Mouse (Mus musculus) liver, embryonic 15.5 days (tissue): Measurements from ENCODE around the gene Gabbr2. TPM values are rescaled to one million over a fixed set of nuclear protein-coding genes. Genes with fewer than 3 reads are reported as not detected.

Source experiments
- ATAC-seq: fragments of 200-750 bp; cut with Nextera tagmentation; 2 replicates; pipeline ENCODE4 v1.8.0; 2017; ENCODE audit warnings: moderate number of reproducible peaks, mild to moderate bottlenecking, moderate library complexity; ENCODE audit not compliant: insufficient read depth
- H3K27ac ChIP-seq: fragments of 300-500 bp; sonication (generic); replicated peaks from 2 replicates; pipeline ENCODE4 v1.5.1; 2015; ENCODE audit warnings: mild to moderate bottlenecking, inconsistent platforms
- H3K27me3 ChIP-seq: fragments of 300-500 bp; sonication (generic); 2 replicates; pipeline ENCODE4 v1.6.1; 2015; ENCODE audit warnings: mild to moderate bottlenecking, inconsistent platforms
- H3K36me3 ChIP-seq: fragments of 300-500 bp; sonication (generic); replicated peaks from 2 replicates; pipeline ENCODE4 v1.6.1; 2015; ENCODE audit warnings: moderate library complexity, mild to moderate bottlenecking, inconsistent platforms
- H3K4me1 ChIP-seq: fragments of 300-500 bp; sonication (generic); replicated peaks from 2 replicates; pipeline ENCODE4 v1.6.1; 2015; ENCODE audit warnings: inconsistent platforms
- H3K4me2 ChIP-seq: fragments of 300-500 bp; sonication (generic); 2 replicates; pipeline ENCODE4 v1.6.1; 2015; ENCODE audit warnings: moderate library complexity, mild to moderate bottlenecking, inconsistent platforms
- H3K4me3 ChIP-seq: fragments of 300-500 bp; sonication (generic); replicated peaks from 2 replicates; pipeline ENCODE4 v1.5.1; 2015; ENCODE audit warnings: mild to moderate bottlenecking, inconsistent platforms
- H3K9ac ChIP-seq: fragments of 300-500 bp; sonication (generic); 2 replicates; pipeline ENCODE4 v1.6.1; 2015; ENCODE audit warnings: moderate library complexity, mild to moderate bottlenecking, inconsistent platforms
- H3K9me3 ChIP-seq: fragments of 300-500 bp; sonication (generic); replicated peaks from 2 replicates; pipeline ENCODE4 v1.6.1; 2016; ENCODE audit warnings: inconsistent platforms
- WGBS: fragments of 180-500 bp; shearing (Covaris S2); methylation state at CpG from one replicate; pipeline ENCODE4 v1.1.7; 2015; ENCODE audit warnings: mixed read lengths; ENCODE audit not compliant: insufficient replicate concordance; 5-methylcytosine and 5-hydroxymethylcytosine counted together
- polyA plus RNA-seq: library from polyadenylated mRNA; unstranded; fragments of >200 nt; fragmentation: Nextera tagmentation; extraction: Ambion mirVana; gene quantifications from 2 replicates; pipeline ENCODE4 v1.2.1, GENCODE M21; 2015

Gabbr2 gene
- polyA plus RNA-seq, 1 experiment from 2014 or later, result 0.02 TPM

DNA sequence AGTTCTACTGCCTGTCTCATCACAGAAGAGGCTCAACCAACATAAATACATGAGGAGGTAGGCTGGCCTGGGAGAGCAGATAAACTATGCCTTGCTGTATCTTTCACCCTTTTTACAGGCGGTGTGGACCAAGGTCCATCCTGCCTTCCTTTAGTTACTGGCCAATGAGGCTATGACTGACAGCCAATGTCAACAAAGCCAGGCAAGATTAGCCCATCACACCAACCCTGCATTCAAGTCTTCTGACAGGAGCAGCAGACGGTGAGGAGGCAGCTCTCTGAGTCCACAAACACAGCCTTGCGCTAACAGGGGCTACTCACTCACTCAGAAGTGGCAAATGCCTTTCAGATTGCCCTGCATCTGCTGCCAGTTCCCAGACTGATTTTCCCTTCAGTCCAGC, 3.4 kb downstream of the Gabbr2 start:
- WGBS, result 44% methylated on average over 3 of the region's 3 CpGs
- no peak overlapping the region for H3K27ac ChIP-seq

DNA sequence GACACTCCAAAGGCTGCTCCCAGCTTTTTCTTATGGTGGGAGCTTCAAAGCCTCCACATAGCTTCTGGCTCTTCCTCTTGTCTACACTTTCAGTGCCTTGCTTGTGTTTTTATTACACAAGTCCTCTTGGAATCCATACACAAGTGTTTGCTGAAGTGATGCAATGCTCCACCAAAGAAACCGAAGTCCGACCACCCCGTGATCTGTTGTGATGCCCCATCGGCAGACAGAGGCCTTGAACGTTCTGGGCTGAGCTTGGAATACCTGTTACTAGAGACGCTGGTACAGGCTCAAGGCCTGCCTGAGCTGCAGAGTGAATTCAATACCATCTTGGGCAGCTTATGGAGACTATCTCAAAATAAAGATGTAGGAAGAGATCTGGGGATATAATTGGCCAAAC, 3.9 kb downstream of the Gabbr2 start:
- no peak overlapping the region for H3K27ac ChIP-seq
- 56% methylated on average over 6 of the region's 6 CpGs for WGBS
- no peaks in the 10 kb centered on the region for H3K9me3 ChIP-seq
- peaks cover 47% of the 10 kb centered on the region for H3K27me3 ChIP-seq
- 0 out of 2 replicates have a peak, but pooled peaks cover 2% of the 10 kb centered on the region for H3K4me1 ChIP-seq
- no peaks in the 10 kb centered on the region for H3K36me3 ChIP-seq
- no peak overlapping the region for H3K9ac ChIP-seq
- H3K4me2 ChIP-seq, result no peak overlapping the region
- no peak overlapping the region for H3K4me3 ChIP-seq
- ATAC-seq, result 0 out of 2 replicates have a peak, but pooled peaks have one; percentile 40

More for the DNA sequence above, 3.4 kb downstream of the Gabbr2 start:
- H3K4me3 ChIP-seq, result no peak overlapping the region
- H3K27me3 ChIP-seq, result peaks cover 52% of the 10 kb centered on the region
- no peak overlapping the region for H3K4me2 ChIP-seq
- H3K9ac ChIP-seq, result no peak overlapping the region
- peak; percentile 66 for ATAC-seq
- H3K9me3 ChIP-seq, result no peaks in the 10 kb centered on the region
- no peaks in the 10 kb centered on the region for H3K36me3 ChIP-seq
- 0 out of 2 replicates have a peak, but pooled peaks cover 2% of the 10 kb centered on the region for H3K4me1 ChIP-seq

DNA sequence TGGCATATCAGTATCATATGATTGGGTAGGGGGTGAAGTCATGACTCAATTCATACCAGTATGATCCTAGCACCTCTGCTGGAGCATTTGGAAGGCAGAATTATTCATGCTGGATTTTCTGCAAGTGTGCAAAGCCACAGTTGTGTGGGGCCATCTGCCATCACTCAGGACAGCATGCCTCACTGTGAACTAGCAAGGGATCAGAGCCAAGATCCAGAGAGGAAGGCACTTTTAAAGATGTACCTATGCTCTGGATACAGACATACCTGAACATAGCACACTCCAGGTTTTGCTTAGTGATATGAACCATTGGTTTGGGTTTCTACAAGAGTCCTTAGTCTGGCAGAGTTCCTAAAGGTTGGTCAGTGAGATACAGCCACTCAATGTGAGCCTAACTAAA, 5.6 kb downstream of the Gabbr2 start:
- Histone ChIP-seq H3K27me3 (peaks cover 29% of the 10 kb centered on the region), H3K4me1 (0 out of 2 replicates have a peak, but pooled peaks cover under 1% of the 10 kb centered on the region), H3K27ac (no peak overlapping the region), H3K4me3 (no peak overlapping the region), H3K36me3 (no peaks in the 10 kb centered on the region), H3K9ac (no peak overlapping the region), H3K9me3 (no peaks in the 10 kb centered on the region), H3K4me2 (no peak overlapping the region)
- ATAC-seq, result no peak

DNA sequence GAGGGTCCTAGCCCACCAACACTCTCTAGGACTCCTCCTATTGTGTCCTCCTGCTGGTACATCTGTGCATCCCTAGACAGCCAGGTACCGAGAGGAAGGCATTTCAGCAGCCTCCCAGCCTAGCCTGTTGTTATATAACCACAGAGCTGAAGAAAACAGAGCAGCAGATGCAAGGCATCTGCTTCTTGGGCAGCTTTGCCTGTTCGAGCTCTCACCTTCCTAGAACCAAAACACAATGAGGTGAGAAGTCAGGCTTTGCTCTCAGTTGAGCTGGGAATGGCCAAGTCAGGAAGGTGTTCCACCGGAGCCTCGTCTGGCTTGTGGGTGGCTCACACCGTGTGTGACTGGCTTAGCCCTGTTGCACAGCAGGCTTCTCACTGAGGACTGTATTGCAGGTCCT, 8.8 kb downstream of the Gabbr2 start:
- H3K4me2 ChIP-seq, result no peak overlapping the region
- WGBS, result 47% methylated on average over 5 of the region's 5 CpGs
- H3K9ac ChIP-seq, result no peak overlapping the region

DNA sequence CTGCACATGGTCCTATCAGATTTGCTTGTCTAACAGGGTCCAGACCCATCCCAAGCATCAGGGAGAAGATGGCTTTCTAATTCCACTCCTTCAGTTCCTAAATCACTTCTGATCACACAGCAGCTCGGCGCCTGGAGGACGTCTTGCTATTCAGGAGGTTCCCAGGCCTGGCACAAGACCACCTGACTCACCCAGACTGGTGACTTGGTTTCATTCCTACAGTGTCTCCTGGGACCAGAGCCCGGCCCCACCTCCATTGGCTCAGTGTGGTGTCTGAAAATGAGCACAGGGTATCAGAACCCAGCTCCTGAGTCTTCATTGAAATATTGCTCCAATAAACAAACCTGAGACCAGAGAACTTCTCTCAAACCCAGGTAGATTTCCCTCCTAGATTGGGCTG, 9.6 kb downstream of the Gabbr2 start:
- Histone ChIP-seq H3K4me3 (no peak overlapping the region), H3K27ac (no peak overlapping the region), H3K4me2 (no peak overlapping the region), H3K4me1 (no peaks in the 10 kb centered on the region), H3K27me3 (peaks cover 5% of the 10 kb centered on the region; the same call in 1 of the 2 replicates), H3K9ac (no peak overlapping the region), H3K36me3 (no peaks in the 10 kb centered on the region), H3K9me3 (no peaks in the 10 kb centered on the region)
- no peak for ATAC-seq
- 55% methylated on average over 4 of the region's 4 CpGs for WGBS

More for the DNA sequence above, 8.8 kb downstream of the Gabbr2 start:
- no peak for ATAC-seq
- H3K27ac ChIP-seq, result no peak overlapping the region
- H3K27me3 ChIP-seq, result peaks cover 5% of the 10 kb centered on the region; the same call in 1 of the 2 replicates
- no peaks in the 10 kb centered on the region for H3K36me3 ChIP-seq
- no peaks in the 10 kb centered on the region for H3K4me1 ChIP-seq
- H3K9me3 ChIP-seq, result no peaks in the 10 kb centered on the region
- H3K4me3 ChIP-seq, result no peak overlapping the region

DNA sequence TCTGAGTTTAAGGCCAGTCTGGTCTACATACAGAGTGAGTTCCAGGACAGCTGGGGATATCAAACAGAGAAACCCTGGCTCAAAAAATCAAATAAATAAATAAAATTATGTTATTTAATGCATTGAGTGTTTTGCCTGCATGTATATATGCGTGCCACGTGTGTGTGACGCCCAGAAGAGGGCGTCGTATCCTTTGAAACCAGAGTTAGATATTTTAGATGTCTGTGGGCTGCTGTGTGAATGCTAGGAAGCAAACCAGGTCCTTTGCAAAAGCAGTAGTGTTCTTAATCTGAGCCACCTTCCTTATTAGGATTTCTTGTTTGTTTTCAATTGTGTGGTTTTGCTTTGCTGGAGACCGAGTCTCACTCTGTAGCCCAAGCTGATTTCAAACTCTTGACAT, 13.3 kb downstream of the Gabbr2 start:
- no peak for ATAC-seq
- Histone ChIP-seq H3K4me1 (no peaks in the 10 kb centered on the region), H3K36me3 (no peaks in the 10 kb centered on the region), H3K4me2 (no peak overlapping the region), H3K27me3 (no peaks in the 10 kb centered on the region), H3K9me3 (no peaks in the 10 kb centered on the region), H3K4me3 (no peak overlapping the region), H3K27ac (no peak overlapping the region), H3K9ac (no peak overlapping the region)
- 62% methylated on average over 6 of the region's 6 CpGs for WGBS

DNA sequence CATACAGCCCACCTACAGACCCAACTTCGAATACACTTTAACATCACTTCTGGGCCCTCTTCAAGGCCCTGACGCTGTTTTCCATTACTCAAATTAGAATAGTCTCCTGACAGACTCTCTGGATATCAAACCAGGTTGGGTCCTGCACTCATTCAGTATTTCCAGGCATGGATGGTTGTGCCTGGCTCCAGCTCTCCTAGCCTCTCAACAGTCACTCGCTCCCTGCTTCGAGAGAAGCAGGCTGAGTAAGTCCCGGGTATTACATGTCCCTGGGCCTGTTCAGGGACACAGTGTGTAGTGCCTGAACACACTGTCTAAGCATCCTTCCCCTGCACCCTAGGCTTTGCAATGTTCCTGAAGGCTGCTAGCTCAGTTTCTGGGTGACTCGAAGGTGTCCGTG, 14.5 kb downstream of the Gabbr2 start:
- Histone ChIP-seq H3K27me3 (no peaks in the 10 kb centered on the region), H3K9me3 (no peaks in the 10 kb centered on the region), H3K4me2 (no peak overlapping the region), H3K36me3 (no peaks in the 10 kb centered on the region), H3K27ac (no peak overlapping the region), H3K9ac (no peak overlapping the region), H3K4me3 (no peak overlapping the region), H3K4me1 (no peaks in the 10 kb centered on the region)
- no peak for ATAC-seq
- 71% methylated on average over 7 of the region's 7 CpGs for WGBS

DNA sequence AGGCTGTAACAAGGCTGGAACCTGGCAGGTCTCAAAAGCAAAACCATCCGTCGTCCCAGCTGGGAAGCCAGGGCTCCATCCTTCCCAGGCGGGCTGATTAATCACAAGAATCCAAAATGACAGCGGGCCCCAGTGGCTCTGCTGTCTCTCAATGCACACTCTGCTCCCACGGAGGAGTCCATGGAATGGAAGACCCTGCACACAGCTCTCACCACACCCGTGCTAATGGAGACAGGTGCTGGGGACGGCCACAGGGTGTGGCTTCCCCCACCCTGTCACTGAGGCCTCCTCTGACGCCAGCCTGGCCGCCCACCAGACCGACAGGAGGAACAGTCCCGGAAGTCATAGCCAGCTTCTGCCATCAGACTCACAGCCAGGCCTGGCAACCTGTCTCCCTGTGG, 15.0 kb downstream of the Gabbr2 start:
- no peaks in the 10 kb centered on the region for H3K4me1 ChIP-seq
- H3K27me3 ChIP-seq, result no peaks in the 10 kb centered on the region
- H3K36me3 ChIP-seq, result no peaks in the 10 kb centered on the region
- no peak overlapping the region for H3K9ac ChIP-seq
- WGBS, result 60% methylated on average over 11 of the region's 11 CpGs
- H3K4me3 ChIP-seq, result no peak overlapping the region
- no peaks in the 10 kb centered on the region for H3K9me3 ChIP-seq
- H3K27ac ChIP-seq, result no peak overlapping the region
- H3K4me2 ChIP-seq, result no peak overlapping the region
- ATAC-seq, result no peak

DNA sequence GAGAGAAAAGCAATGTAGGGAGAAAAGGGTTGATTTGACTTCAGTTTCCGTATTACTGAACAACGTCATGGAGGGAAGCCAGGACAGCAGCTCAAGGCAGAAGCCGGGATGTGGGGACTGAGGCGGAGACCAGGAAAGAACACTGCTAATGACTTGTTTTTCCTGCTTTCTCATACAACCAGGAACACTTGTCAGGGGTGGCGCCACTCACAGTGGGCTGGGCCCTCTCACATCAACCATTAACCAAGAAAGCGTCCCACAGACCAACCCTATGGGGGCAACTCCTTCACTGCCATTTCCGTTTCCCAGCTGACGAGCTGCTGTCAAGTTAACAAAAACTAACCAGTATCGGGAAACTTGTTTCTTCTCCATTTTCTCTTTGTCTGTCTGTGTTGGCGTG, 18.4 kb downstream of the Gabbr2 start:
- Histone ChIP-seq H3K9ac (no peak overlapping the region), H3K9me3 (no peaks in the 10 kb centered on the region), H3K4me2 (no peak overlapping the region), H3K27me3 (no peaks in the 10 kb centered on the region), H3K4me1 (no peaks in the 10 kb centered on the region), H3K4me3 (no peak overlapping the region), H3K27ac (no peak overlapping the region), H3K36me3 (no peaks in the 10 kb centered on the region)
- no peak for ATAC-seq
- WGBS, result 52% methylated on average over 10 of the region's 10 CpGs

DNA sequence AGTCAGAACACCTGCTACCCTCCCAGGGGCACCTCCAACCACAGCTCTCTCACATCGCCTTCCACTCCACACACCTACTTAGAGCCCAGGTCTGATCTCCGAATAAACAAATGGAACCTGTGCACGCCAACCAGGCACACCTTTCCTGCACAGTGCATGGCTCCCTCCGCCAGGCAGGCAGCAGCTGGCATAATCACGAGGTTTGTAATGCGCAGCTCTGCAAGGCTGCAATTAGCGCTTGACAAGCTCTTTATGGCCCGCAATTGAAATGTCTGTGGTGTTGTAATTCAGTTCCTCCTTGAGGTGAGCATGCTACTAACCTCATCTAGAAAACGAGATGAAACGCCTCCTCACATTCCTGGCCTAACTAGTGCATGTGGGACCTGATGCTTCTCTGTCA, 23.7 kb downstream of the Gabbr2 start:
- Histone ChIP-seq H3K36me3 (no peaks in the 10 kb centered on the region), H3K27me3 (no peaks in the 10 kb centered on the region), H3K4me1 (no peaks in the 10 kb centered on the region), H3K9me3 (no peaks in the 10 kb centered on the region), H3K4me2 (no peak overlapping the region), H3K4me3 (no peak overlapping the region), H3K27ac (no peak overlapping the region), H3K9ac (no peak overlapping the region)
- 58% methylated on average over 10 of the region's 10 CpGs for WGBS
- ATAC-seq, result no peak

DNA sequence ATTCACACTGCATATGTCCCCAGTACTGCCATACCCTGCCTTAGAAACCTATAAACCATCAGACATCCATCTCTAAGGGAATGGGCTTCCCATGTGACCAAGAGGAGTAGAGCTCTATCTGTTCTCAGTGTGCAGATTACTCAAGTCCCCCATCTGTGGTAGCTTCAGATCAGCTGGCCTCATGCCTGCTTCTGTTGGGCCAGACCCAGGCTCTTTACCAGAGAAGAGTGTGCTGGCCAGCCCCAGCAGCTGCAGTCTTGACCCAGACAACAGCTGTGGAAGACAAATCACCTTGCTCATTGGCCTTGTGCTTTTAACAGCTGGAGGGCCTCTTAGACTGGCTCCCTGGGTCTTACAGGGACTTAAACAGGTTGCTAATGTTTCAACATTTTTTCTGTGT, 25.1 kb downstream of the Gabbr2 start:
- H3K4me3 ChIP-seq, result no peak overlapping the region
- H3K4me1 ChIP-seq, result no peaks in the 10 kb centered on the region; the same call in 1 of the 2 replicates
- H3K4me2 ChIP-seq, result no peak overlapping the region
- H3K27ac ChIP-seq, result no peak overlapping the region
- no peaks in the 10 kb centered on the region for H3K36me3 ChIP-seq
- no peak for ATAC-seq
- H3K9ac ChIP-seq, result no peak overlapping the region
- H3K9me3 ChIP-seq, result no peaks in the 10 kb centered on the region
- H3K27me3 ChIP-seq, result no peaks in the 10 kb centered on the region

DNA sequence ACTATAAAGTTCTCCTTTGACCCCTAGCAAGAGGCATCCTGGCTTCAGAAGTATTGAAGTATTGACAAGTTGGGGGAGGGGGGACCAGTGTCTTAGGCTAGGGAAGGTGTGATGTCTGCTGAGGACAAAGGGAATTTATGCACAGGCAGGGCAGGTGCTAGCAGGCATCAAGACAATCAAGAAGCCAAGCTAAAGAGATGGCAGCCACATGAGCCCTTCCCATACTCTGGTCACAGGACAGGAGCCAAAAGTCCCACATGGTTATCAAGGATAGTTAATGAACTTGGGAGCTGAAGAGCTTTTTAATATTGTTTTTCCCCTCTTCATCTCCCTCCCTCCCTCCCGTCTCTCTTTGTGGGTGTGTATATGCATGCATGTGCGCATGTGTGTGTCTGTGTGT, 30.3 kb downstream of the Gabbr2 start:
- WGBS, result 68% methylated on average over 2 of the region's 2 CpGs
- H3K4me3 ChIP-seq, result no peak overlapping the region
- no peaks in the 10 kb centered on the region for H3K27me3 ChIP-seq
- no peaks in the 10 kb centered on the region for H3K36me3 ChIP-seq
- no peak overlapping the region for H3K9ac ChIP-seq
- ATAC-seq, result no peak
- H3K4me2 ChIP-seq, result no peak overlapping the region
- H3K9me3 ChIP-seq, result no peaks in the 10 kb centered on the region
- no peak overlapping the region for H3K27ac ChIP-seq
- no peaks in the 10 kb centered on the region; the same call in 1 of the 2 replicates for H3K4me1 ChIP-seq
